Mouse (Mus musculus) regulatory T cell (primary cell): ENCODE results near the gene Sec11a.

Source experiments
- in situ Hi-C: fragments of 300-600 bp; cut with MboI, MseI; formaldehyde crosslinking; loops from one replicate; pipeline ENCODE4 v1.15.1; 2025; ENCODE audit warnings: high pct_unique_total_duplicates

Sec11a gene

GRCm38 (mm10) chr7:80860729-80861274 lies 86.8 kb downstream of the Sec11a start, which contains the start of gene Zscan2:
Zscan2 (plus strand) TSS chr7:80860920.
- in situ Hi-C loops, result no loop called here

GRCm38 (mm10) chr7:80860227-80860626 lies 87.4 kb downstream of the Sec11a start:
- in situ Hi-C loops, result no loop called here

- in situ Hi-C loops, result no loop called here
These were observed 90.4 kb downstream of the Sec11a start for GRCm38 (mm10) chr7:80857181-80857580.

GRCm38 (mm10) chr7:80855316-80855715 lies 92.3 kb downstream of the Sec11a start:
- in situ Hi-C loops, result no loop called here
